Mouse (Mus musculus): ENCODE data around the gene Mlec. TPM values are rescaled to one million over a fixed set of nuclear protein-coding genes. Genes with fewer than 3 reads are reported as not detected.

The Mlec gene
- 202 and 209 TPM in 2 replicates for polyA plus RNA-seq (2012; rRNA removed)

DNA sequence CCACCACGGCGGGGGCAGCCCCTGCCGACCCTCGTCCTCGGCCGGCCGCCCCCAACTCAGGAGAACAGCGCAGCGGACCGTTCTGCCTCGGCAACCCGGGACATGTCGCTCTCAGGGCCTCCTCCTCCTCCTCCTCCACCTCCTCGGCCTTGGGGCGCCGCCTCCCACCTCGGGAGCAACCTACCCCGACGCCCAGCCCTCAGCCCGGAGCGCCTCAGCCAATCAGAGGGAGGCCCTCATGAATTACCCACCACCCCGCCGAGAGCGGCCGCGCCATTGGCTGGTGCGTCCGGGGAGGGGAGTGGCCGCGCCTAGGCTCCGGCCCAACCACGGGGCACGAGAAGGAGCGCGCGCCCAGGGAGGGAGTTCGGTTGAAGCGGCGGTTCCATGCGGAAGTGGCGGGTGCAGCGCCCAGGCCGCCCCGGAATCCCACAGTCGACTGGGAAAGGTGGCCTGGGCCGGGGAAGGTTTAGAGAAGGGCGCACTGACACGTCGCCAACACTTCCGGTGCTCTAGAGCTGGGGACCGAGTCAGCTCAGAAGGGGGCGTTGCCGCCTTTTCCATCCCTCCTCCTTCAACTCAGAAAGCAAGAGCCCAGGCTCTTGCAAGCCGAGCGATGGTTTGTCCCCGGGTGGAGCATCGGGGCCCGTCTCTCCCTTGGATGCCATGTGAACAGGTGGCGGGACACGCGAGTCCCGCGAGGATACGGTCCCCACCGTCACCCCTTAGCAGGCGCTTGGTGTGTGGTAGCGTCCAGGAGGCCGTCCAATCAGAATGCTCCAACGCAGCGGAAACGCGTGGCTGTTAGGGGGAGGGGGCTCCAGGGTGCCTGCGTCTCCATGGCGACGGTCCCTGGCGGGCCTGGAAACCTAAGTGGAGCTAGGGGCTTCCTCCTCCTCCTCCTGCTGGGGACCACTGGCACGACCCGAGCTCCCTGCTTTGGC is at the start of gene Mlec:
Gene Mlec, minus strand, starts transcription at position 140 of the 944 bp plus-strand sequence.
- peak within 1 kb of the TSS; percentile 87 for H3K4me3 ChIP-seq (ENCODE audit: insufficient read depth, low read depth, low read length)
- DNase-seq = peak; percentile 99
- TF ChIP-seq CTCF (conservative IDR thresholded peaks at IDR 0.05; ENCODE audit: insufficient read depth, insufficient read length, low read depth, low read length) (no peak), POLR2A (IDR thresholded peaks at IDR 0.05; ENCODE audit: low read depth, low read length) (peak; percentile 77)
- H3K27me3 ChIP-seq (replicated peaks; ENCODE audit: control insufficient read depth, insufficient read depth, low read length) = no peaks in the 10 kb centered on the region
- no peaks in the 10 kb centered on the region for H3K36me3 ChIP-seq (ENCODE audit: control insufficient read depth, insufficient read depth, low read length)
- peak within 1 kb of the TSS; percentile 87 for H3K27ac ChIP-seq (ENCODE audit: insufficient read depth, low read depth, low read length)
- under 1% methylated on average over 64 of the region's 78 CpGs for WGBS
- peaks cover 22% of the 10 kb centered on the region for H3K4me1 ChIP-seq (ENCODE audit: control insufficient read depth, insufficient read depth, low read length)

DNA sequence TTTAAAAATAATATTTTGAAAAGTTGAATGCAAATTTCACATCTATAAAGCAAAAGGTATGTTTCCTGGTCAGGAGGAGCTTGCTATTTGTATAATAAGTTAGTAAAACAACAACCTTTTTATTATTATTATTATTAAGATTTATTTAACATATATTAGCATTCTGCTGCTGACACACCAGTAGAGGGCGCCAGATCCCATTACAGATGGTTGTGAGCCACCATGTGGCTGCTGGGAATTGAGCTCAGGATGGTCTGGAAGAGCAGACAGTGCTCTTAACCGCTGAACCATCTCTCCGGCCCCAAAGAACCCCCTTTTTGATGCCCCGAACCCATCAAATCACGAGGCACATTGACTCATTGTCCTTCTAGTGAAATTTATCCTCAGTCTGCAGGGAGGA is 49.3 kb upstream of the Mlec start:
- no peaks in the 10 kb centered on the region for H3K36me3 ChIP-seq (ENCODE audit: control insufficient read depth, insufficient read depth, low read length)
- DNase-seq = no peak
- H3K4me3 ChIP-seq (ENCODE audit: insufficient read depth, low read depth, low read length) = no peak overlapping the region
- WGBS = 60% methylated on average over 5 of the region's 5 CpGs
- H3K27ac ChIP-seq (ENCODE audit: insufficient read depth, low read depth, low read length) = no peak overlapping the region
- H3K4me1 ChIP-seq (ENCODE audit: control insufficient read depth, insufficient read depth, low read length) = no peaks in the 10 kb centered on the region
- no peaks in the 10 kb centered on the region for H3K27me3 ChIP-seq (replicated peaks; ENCODE audit: control insufficient read depth, insufficient read depth, low read length)
- no peak for TF ChIP-seq POLR2A (IDR thresholded peaks at IDR 0.05; ENCODE audit: low read depth, low read length)
- TF ChIP-seq CTCF (conservative IDR thresholded peaks at IDR 0.05; ENCODE audit: insufficient read depth, insufficient read length, low read depth, low read length) = 0 out of 2 replicates have a peak, but pooled peaks have one; percentile 12

DNA sequence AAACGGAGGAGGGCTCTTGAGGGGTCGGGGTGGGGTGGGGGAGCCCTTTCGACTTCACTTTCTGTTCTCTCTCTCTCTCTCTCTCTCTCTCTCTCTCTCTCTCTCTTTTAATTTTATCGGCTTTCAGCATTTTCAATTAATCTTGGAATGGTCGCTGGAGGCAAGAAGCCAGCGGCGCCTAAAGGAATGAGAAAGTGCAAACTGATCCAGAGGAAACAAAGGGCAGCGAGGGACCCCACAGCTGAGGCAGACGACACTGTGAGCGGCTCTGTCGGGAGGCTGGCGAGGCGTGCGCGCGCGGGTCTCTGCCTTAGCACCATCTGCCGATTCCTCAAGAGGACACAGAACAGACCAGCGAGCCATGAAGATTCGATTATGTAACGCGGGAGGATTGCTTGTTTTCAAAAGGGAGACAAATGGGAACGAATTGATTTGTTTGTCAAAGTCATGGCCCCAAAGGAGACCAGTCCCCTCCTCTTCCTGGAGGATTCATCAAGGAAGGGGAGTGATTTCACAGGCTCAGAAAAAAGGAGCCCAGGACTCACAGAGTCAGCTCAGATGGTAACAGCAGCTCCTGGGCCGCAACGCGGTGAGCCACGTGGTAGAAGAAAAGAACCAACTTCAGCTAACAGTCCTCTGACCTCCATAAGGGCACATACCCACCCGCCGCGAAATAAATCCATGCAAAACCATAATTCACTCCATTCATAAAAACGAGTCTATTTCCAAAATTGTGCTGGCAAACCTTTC is 46.8 kb upstream of the Mlec start:
- TF ChIP-seq CTCF (conservative IDR thresholded peaks at IDR 0.05; ENCODE audit: insufficient read depth, insufficient read length, low read depth, low read length) (no peak), POLR2A (IDR thresholded peaks at IDR 0.05; ENCODE audit: low read depth, low read length) (no peak)
- DNase-seq = peak; percentile 52
- 8% methylated on average over 31 of the region's 31 CpGs for WGBS
- Histone ChIP-seq H3K36me3 (ENCODE audit: control insufficient read depth, insufficient read depth, low read length) (no peaks in the 10 kb centered on the region), H3K4me1 (ENCODE audit: control insufficient read depth, insufficient read depth, low read length) (no peaks in the 10 kb centered on the region), H3K27ac (ENCODE audit: insufficient read depth, low read depth, low read length) (no peak overlapping the region), H3K27me3 (replicated peaks; ENCODE audit: control insufficient read depth, insufficient read depth, low read length) (no peaks in the 10 kb centered on the region), H3K4me3 (ENCODE audit: insufficient read depth, low read depth, low read length) (peak overlapping the region; percentile 17; the same call in 1 of the 2 replicates)

DNA sequence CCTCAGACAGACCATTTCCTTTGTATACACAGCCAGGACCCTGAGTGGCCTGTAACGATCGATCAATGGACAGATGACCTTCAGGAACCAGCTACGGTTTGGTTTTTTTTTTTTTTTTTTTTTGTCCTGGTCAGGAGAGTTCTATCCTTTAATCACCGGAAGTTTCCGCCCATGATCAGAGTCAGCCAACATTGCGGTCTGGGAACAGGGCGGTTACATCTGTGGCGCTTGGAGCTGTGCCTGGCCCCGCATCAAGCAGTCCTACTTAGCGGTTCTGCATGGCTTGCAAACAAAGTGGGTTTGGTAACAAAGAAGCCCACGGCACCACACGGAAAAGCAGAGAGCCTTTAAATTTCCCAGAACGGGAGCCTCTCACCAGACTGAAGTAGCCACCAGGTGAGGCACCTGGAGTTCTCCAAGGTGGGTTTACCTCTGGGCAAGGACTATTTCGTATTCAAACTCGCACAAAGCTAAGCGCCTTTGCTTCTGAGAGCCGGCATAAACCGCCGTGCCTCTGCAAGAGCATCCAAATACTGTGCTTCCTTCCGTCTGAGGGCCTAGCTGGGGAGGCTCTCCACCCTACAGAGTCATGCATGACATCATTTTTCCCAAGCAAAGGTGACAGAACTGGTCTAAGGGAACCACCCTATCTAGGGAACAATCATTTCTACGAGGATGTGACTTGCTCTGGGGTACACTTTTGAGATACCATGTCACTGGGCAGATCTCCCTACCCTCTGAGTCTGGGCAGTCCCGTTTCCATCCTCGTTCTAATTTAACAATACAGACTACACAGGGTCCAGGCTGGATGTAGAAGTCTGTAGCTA is 46.0 kb upstream of the Mlec start:
- WGBS = 19% methylated on average over 23 of the region's 23 CpGs
- DNase-seq = peak; percentile 27
- H3K4me1 ChIP-seq (ENCODE audit: control insufficient read depth, insufficient read depth, low read length) = no peaks in the 10 kb centered on the region
- H3K27me3 ChIP-seq (replicated peaks; ENCODE audit: control insufficient read depth, insufficient read depth, low read length) = no peaks in the 10 kb centered on the region
- 0 out of 2 replicates have a peak overlapping the region, but pooled peaks have one; percentile 9 for H3K4me3 ChIP-seq (ENCODE audit: insufficient read depth, low read depth, low read length)
- TF ChIP-seq CTCF (conservative IDR thresholded peaks at IDR 0.05; ENCODE audit: insufficient read depth, insufficient read length, low read depth, low read length) (no peak), POLR2A (IDR thresholded peaks at IDR 0.05; ENCODE audit: low read depth, low read length) (no peak)
- no peak overlapping the region for H3K27ac ChIP-seq (ENCODE audit: insufficient read depth, low read depth, low read length)
- H3K36me3 ChIP-seq (ENCODE audit: control insufficient read depth, insufficient read depth, low read length) = no peaks in the 10 kb centered on the region

DNA sequence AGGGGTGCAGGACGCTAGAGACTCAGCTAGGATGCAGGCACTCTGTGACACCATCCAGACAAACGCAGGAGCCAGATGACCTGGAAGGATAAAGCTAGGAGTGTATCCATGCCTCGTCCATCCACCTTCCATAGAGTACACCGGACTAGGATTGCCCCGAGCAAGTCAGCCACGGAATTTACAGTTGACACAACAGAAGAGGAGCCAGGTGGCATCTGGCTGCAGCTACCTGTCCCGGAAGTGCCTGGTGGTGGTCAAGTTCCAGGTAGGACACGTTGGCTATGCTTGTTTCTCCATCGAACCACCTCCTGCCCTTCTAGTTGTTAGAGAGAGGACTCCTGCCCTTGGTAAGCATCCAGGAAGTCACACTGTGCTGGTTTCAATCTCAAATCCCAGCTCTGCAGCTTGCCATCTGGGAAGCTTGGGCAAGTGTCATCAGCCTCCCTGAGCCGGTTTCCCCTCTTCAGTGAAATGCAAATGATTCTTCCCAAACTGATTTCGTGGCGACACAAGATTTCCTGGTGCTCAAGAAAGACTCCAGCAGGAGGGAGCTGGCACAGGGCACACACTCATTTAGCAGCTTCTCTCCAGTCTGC is 36.7 kb upstream of the Mlec start:
- WGBS = 17% methylated on average over 12 of the region's 12 CpGs
- H3K36me3 ChIP-seq (ENCODE audit: control insufficient read depth, insufficient read depth, low read length) = no peaks in the 10 kb centered on the region
- DNase-seq = no peak
- peak overlapping the region; percentile 30 for H3K4me3 ChIP-seq (ENCODE audit: insufficient read depth, low read depth, low read length)
- H3K27ac ChIP-seq (ENCODE audit: insufficient read depth, low read depth, low read length) = no peak overlapping the region
- H3K27me3 ChIP-seq (replicated peaks; ENCODE audit: control insufficient read depth, insufficient read depth, low read length) = no peaks in the 10 kb centered on the region; the same call in 1 of the 2 replicates
- no peak for TF ChIP-seq POLR2A (IDR thresholded peaks at IDR 0.05; ENCODE audit: low read depth, low read length)
- TF ChIP-seq CTCF (conservative IDR thresholded peaks at IDR 0.05; ENCODE audit: insufficient read depth, insufficient read length, low read depth, low read length) = no peak
- 0 out of 2 replicates have a peak, but pooled peaks cover 3% of the 10 kb centered on the region for H3K4me1 ChIP-seq (ENCODE audit: control insufficient read depth, insufficient read depth, low read length)

Measured in kidney, adult 2 months (tissue).